Mouse (Mus musculus): ENCODE data around the gene Mad2l2.
"Not testable (repeated sequence)": the region's sequence is repeated elsewhere in the genome, so short reads cannot be mapped to it uniquely, and the experiment has no call there.

Gene Mad2l2

GRCm38 (mm10) chr4:148173811-148174494 is 43.8 kb downstream of the Mad2l2 start:
- DNase-seq (ENCODE audit: low spot score), result peak; percentile 45

DNA sequence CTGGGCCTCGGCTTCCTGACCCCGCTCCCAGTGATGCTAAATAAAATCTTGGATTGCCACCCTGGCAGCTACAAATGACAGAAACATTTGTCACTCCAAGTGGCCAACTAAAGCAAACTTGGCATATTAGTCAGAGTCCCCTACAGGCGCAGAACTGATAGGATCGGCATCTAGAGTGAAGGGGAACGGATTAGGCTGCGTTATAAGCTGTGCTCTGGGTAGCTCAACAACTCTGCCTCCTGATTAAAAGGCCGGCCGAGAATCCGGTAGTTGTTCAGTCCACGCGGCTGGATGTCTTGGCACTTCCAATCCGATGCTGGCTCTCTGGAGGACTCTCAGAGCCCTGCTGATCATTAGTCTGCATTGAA is 44.3 kb downstream of the Mad2l2 start:
- DNase-seq (ENCODE audit: low spot score), result no peak

- not testable (repeated sequence) for DNase-seq (ENCODE audit: low spot score)
Observed at GRCm38 (mm10) chr4:148176603-148177002, 46.4 kb downstream of the Mad2l2 start.

DNA sequence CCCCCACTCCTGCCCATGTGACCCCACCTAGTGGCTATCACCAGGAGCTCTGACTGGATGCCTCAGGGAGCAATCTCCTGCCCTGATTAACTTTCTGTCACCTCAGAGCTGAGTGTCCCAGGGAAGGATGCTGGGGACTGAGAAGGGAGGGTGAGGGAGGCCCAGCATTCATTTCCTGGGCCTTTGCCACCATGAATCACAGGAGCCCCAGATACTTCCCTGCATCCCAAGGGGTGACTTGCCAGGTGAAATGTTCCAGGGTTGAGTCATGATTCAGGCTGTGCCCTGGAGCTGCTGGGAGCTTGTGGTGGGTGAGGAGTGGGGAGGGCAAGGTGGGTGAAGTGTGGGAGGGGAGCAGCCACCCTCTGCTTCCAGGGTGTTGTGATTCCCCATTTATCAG is 47.5 kb downstream of the Mad2l2 start:
- DNase-seq (ENCODE audit: low spot score), result no peak

DNA sequence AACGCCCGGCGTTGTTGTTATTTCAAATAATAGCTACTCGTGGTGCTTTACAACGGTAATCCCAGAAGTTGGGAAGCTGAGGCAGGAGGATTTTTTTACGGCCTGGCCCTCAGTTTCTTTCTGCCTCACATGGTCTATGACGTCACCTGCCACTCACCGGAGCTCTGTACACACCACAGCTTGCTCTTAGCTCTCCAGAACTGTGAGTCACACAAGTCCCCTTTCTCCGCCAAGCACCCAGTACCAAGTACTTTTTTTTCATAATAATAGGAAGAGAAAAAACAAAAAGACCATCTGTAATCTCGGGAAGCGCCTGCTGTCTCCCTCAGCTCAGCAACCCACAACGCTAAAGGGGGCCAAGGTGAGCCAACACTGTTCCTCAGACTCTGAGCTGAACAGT is 51.3 kb downstream of the Mad2l2 start:
- no peak for DNase-seq (ENCODE audit: low spot score)

- no peak for DNase-seq (ENCODE audit: low spot score)
Observed at GRCm38 (mm10) chr4:148182363-148182762, 52.2 kb downstream of the Mad2l2 start.

GRCm38 (mm10) chr4:148184564-148184963 is 54.4 kb downstream of the Mad2l2 start:
- DNase-seq (ENCODE audit: low spot score), result no peak

DNA sequence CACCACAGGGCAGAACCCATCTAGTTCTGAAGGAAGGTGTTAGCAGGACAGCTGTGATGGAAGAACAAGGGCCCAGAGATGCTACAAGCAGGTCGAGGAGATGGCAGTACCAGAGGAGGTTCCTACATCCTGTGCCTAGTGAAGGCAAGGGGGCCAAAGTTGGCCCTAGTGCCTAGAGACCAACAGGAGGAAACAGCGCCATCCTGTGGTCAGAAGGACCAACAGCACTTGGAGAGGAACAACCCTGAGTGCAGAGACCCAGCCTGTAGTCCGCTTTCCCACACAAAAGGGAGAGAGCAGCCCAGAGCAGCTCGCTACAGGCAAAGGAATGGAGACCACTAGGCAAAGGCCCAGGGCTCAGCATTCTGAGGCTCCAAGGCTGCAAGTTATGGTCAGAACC is 55.6 kb downstream of the Mad2l2 start:
- no peak for DNase-seq (ENCODE audit: low spot score)

- DNase-seq (ENCODE audit: low spot score), result not testable (repeated sequence)
Observed at GRCm38 (mm10) chr4:148188767-148189166, 58.6 kb downstream of the Mad2l2 start.

DNA sequence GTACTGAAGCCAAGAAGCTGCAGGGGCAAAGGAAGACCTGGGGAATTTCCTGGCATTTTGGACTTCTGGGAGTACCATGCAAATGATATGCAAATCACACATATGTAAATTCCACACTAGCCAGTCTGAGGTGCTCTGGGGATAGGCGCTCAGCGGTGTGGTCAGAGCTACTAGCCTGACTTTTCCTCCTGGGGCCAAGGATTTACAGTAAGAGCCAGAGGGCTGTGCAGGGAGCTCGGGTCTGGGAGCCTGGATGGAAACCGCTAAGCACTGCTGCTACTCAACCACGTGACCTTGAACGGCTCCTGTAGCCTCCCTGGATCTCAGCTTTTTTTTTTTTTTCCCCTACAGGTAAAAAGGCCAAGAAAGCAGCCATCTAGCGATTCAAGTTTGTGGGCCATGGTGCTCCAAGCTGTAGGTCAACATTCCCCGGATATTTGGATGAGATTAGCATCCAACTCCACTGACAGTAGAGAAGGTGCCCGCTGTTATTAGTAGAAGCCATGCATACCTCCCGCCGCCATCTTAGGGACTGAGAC is 62.6 kb downstream of the Mad2l2 start:
- DNase-seq (ENCODE audit: low spot score), result no peak

- no peak for DNase-seq (ENCODE audit: low spot score)
Observed at GRCm38 (mm10) chr4:148194400-148194799, 64.2 kb downstream of the Mad2l2 start.

Data from embryo, embryonic 10 days (tissue).